Mouse (Mus musculus) CH12.LX (cell line): ENCODE measurements around the gene Nprl3. TPM values are rescaled to one million over a fixed set of nuclear protein-coding genes. Genes with fewer than 3 reads are reported as not detected.

Source experiments
- DNase-seq: peaks from one replicate; pipeline ENCODE4 v3.0.0-alpha.2; 2013; ENCODE audit errors: extremely low read depth
- H3K27ac ChIP-seq: 2 replicates; pipeline ENCODE4 v1.5.1; 2012; ENCODE audit warnings: low read depth, mild to moderate bottlenecking, control low read depth, moderate library complexity; ENCODE audit not compliant: insufficient read depth
- H3K27me3 ChIP-seq: replicated peaks from 2 replicates; pipeline ENCODE3; 2012; ENCODE audit warnings: inconsistent platforms
- H3K36me3 ChIP-seq, 2 experiments: replicated peaks in 1 of 2; 2 replicates each; pipeline versions ENCODE3 to v1.6.1; 2012; ENCODE audit warnings: inconsistent platforms in 1 of 2, low read length in 1 of 2, mild to moderate bottlenecking in 1 of 2, mixed read lengths in 1 of 2, moderate library complexity in 1 of 2; ENCODE audit not compliant: control insufficient read depth in 1 of 2, insufficient read depth in 1 of 2
- H3K4me1 ChIP-seq, 2 experiments: 2 replicates each; pipeline ENCODE4 v1.6.1; 2012; ENCODE audit warnings: inconsistent platforms in 1 of 2, moderate library complexity in 1 of 2; ENCODE audit not compliant: insufficient read depth in 2 of 2, control insufficient read depth in 1 of 2
- H3K4me2 ChIP-seq: 2 replicates; pipeline ENCODE4 v1.6.1; 2012; ENCODE audit warnings: low read depth, mild to moderate bottlenecking, control low read depth; ENCODE audit not compliant: poor library complexity, insufficient read depth, severe bottlenecking
- H3K4me3 ChIP-seq, 3 experiments: fragments of 150-350 bp in 1 of 3; sonication (generic) in 1 of 3; replicated peaks in 1 of 3; 2 replicates each; pipeline versions ENCODE3 to v1.5.1; 2011 to 2012; ENCODE audit warnings: low read depth in 2 of 3, low read length in 2 of 3, mild to moderate bottlenecking in 2 of 3, moderate library complexity in 2 of 3, control low read depth in 1 of 3, improper control_type of control experiment in 1 of 3, inconsistent platforms in 1 of 3, mixed read lengths in 1 of 3; ENCODE audit not compliant: poor library complexity in 1 of 3
- H3K79me2 ChIP-seq: replicated peaks from 2 replicates; pipeline ENCODE4 v1.6.1; 2012; ENCODE audit warnings: mild to moderate bottlenecking, moderate library complexity; ENCODE audit not compliant: control insufficient read depth, poor library complexity, insufficient read depth, severe bottlenecking; ENCODE audit errors: extremely low read depth
- H3K9ac ChIP-seq: 2 replicates; pipeline ENCODE4 v1.6.1; 2012; ENCODE audit warnings: low read depth, mild to moderate bottlenecking, control low read depth, moderate library complexity; ENCODE audit not compliant: insufficient read depth
- H3K9me3 ChIP-seq: replicated peaks from 2 replicates; pipeline ENCODE3; 2012; ENCODE audit warnings: low read length, inconsistent platforms, mixed read lengths
- BHLHE40 ChIP-seq: IDR thresholded peaks from 2 replicates; pipeline ENCODE4 v1.6.1; 2011; ENCODE audit warnings: mild to moderate bottlenecking, low read depth, low read length, improper control_type of control experiment
- CHD1 ChIP-seq: IDR thresholded peaks from 2 replicates; pipeline ENCODE4 v1.6.1; 2012; ENCODE audit warnings: low read depth, low read length, improper control_type of control experiment, inconsistent platforms
- CHD2 ChIP-seq: IDR thresholded peaks from 2 replicates; pipeline ENCODE4 v1.6.1; 2011; ENCODE audit warnings: low read length, improper control_type of control experiment
- E2F4 ChIP-seq: IDR thresholded peaks from 2 replicates; pipeline ENCODE4 v1.6.1; 2011; ENCODE audit warnings: low read depth, low read length, improper control_type of control experiment; ENCODE audit not compliant: insufficient replicate concordance
- EP300 ChIP-seq: IDR thresholded peaks from 2 replicates; pipeline ENCODE4 v1.6.1; 2011; ENCODE audit warnings: low read length, improper control_type of control experiment
- ETS1 ChIP-seq: conservative IDR thresholded peaks from 2 replicates; pipeline ENCODE4 v1.6.1; 2012; ENCODE audit warnings: low read depth, mild to moderate bottlenecking, inconsistent platforms, low read length, improper control_type of control experiment, moderate library complexity
- GABPA ChIP-seq: IDR thresholded peaks from 2 replicates; pipeline ENCODE4 v1.6.1; 2012; ENCODE audit warnings: low read depth, low read length, improper control_type of control experiment, inconsistent platforms; ENCODE audit not compliant: insufficient replicate concordance
- IRF4 ChIP-seq: IDR thresholded peaks from 2 replicates; pipeline ENCODE4 v1.6.1; 2014; ENCODE audit warnings: low read depth, mild to moderate bottlenecking, inconsistent platforms, low read length, improper control_type of control experiment
- JUN ChIP-seq: IDR thresholded peaks from 2 replicates; pipeline ENCODE4 v1.6.1; 2011; ENCODE audit warnings: low read depth, mild to moderate bottlenecking, low read length, improper control_type of control experiment, moderate library complexity; ENCODE audit not compliant: insufficient read depth
- JUND ChIP-seq: conservative IDR thresholded peaks from 2 replicates; pipeline ENCODE4 v1.6.1; 2011; ENCODE audit warnings: low read depth, low read length, improper control_type of control experiment
- MAFK ChIP-seq: IDR thresholded peaks from 2 replicates; pipeline ENCODE4 v1.6.1; 2011; ENCODE audit warnings: low read length, improper control_type of control experiment; ENCODE audit not compliant: insufficient replicate concordance
- MAX ChIP-seq: IDR thresholded peaks from 2 replicates; pipeline ENCODE4 v1.6.1; 2011; ENCODE audit warnings: low read length, improper control_type of control experiment
- MAZ ChIP-seq: IDR thresholded peaks from 2 replicates; pipeline ENCODE4 v1.6.1; 2012; ENCODE audit warnings: low read depth, mild to moderate bottlenecking, inconsistent platforms, low read length, improper control_type of control experiment, moderate library complexity
- MEF2A ChIP-seq: IDR thresholded peaks from 2 replicates; pipeline ENCODE4 v1.6.1; 2014; ENCODE audit warnings: low read depth, mild to moderate bottlenecking, inconsistent platforms, low read length, improper control_type of control experiment, borderline replicate concordance
- NELFE ChIP-seq: IDR thresholded peaks from 2 replicates; pipeline ENCODE4 v1.6.1; 2011; ENCODE audit warnings: low read depth, low read length, improper control_type of control experiment
- NRF1 ChIP-seq: IDR thresholded peaks from 2 replicates; pipeline ENCODE4 v1.6.1; 2014; ENCODE audit warnings: low read depth, mild to moderate bottlenecking, inconsistent platforms, low read length, improper control_type of control experiment, moderate library complexity
- PAX5 ChIP-seq: IDR thresholded peaks from 2 replicates; pipeline ENCODE4 v1.6.1; 2012; ENCODE audit warnings: low read length, inconsistent platforms, mixed read lengths
- POLR2A ChIP-seq: IDR thresholded peaks from 2 replicates; pipeline ENCODE4 v1.6.1; 2011; ENCODE audit warnings: low read depth, mild to moderate bottlenecking, improper control_type of control experiment, low read length
- RAD21 ChIP-seq: IDR thresholded peaks from 2 replicates; pipeline ENCODE4 v1.6.1; 2011; ENCODE audit warnings: low read depth, mild to moderate bottlenecking, low read length, improper control_type of control experiment, moderate library complexity
- RCOR1 ChIP-seq: conservative IDR thresholded peaks from 2 replicates; pipeline ENCODE4 v1.6.1; 2012; ENCODE audit warnings: low read depth, mild to moderate bottlenecking, inconsistent platforms, low read length, improper control_type of control experiment
- SIN3A ChIP-seq: IDR thresholded peaks from 2 replicates; pipeline ENCODE4 v1.6.1; 2012; ENCODE audit warnings: low read length, improper control_type of control experiment, inconsistent platforms
- SMC3 ChIP-seq: IDR thresholded peaks from 2 replicates; pipeline ENCODE4 v1.6.1; 2011; ENCODE audit warnings: low read depth, low read length, improper control_type of control experiment
- TBP ChIP-seq: conservative IDR thresholded peaks from 2 replicates; pipeline ENCODE4 v1.6.1; 2011; ENCODE audit warnings: low read depth, low read length, improper control_type of control experiment
- UBTF ChIP-seq: IDR thresholded peaks from 2 replicates; pipeline ENCODE4 v1.6.1; 2012; ENCODE audit warnings: low read depth, mild to moderate bottlenecking, inconsistent platforms, low read length, improper control_type of control experiment, moderate library complexity
- USF1 ChIP-seq: IDR thresholded peaks from 2 replicates; pipeline ENCODE4 v1.6.1; 2014; ENCODE audit warnings: low read depth, mild to moderate bottlenecking, inconsistent platforms, low read length, improper control_type of control experiment
- ZKSCAN1 ChIP-seq: IDR thresholded peaks from 2 replicates; pipeline ENCODE4 v1.6.1; 2012; ENCODE audit warnings: low read depth, inconsistent platforms, low read length, improper control_type of control experiment, borderline replicate concordance
- ZNF384 ChIP-seq: IDR thresholded peaks from 2 replicates; pipeline ENCODE4 v1.6.1; 2012; ENCODE audit warnings: low read depth, low read length, improper control_type of control experiment, inconsistent platforms
- dilution Hi-C: fragments of 300-500 bp; cut with MboI; formaldehyde crosslinking; loops from 2 replicates; pipeline ENCODE4 v1.14.3; 2020; ENCODE audit warnings: low sequenced_read_pairs; ENCODE audit not compliant: extremely low pct_unique_long_range_greater_than_20kb, extremely low pct_ligation_motif_present
- in situ Hi-C: fragments of 300-500 bp; cut with MboI; formaldehyde crosslinking; loops from 3 replicates; pipeline ENCODE4 v1.14.3; 2019; ENCODE audit warnings: low sequenced_read_pairs, low pct_ligation_motif_present, low pct_unique_long_range_greater_than_20kb, mixed read lengths
- polyA plus RNA-seq: library from polyadenylated mRNA; unstranded; fragments of >175 nt; gene quantifications from 2 replicates; pipeline ENCODE4 v1.2.1, GENCODE M21; 2012; ENCODE audit warnings: low read depth; ENCODE audit not compliant: insufficient read length
- total RNA-seq, 2 experiments: library from RNA; depleted of rRNA; stranded (reverse); fragments of 300-350 nt in 1 of 2; fragments of >200 nt in 1 of 2; gene quantifications; 2 replicates each; pipeline ENCODE4 v1.2.3; 2012 to 2014

The Nprl3 gene
- total and polyA plus RNA-seq, 3 experiments = 47.9 to 79.8 (median 51.7) TPM

DNA sequence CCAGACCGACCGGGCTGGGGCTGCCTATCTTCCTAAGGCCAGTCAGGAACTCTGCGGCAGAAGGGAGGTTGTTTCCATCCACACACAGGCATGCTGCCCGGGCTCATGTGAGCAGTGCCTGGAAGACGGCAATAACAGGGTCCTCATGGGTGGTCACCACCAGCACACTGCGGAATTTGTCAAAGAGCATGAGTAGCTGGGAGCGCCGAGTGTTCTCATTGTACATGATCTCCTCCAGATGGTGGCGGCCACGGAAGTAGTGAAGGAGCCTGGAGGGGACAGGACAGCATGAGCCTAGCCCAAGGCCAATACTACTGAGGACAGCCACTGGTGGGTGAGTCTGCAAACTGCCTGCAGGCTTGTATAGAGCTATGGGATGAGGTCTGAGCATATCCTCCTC is 34.7 kb downstream of the Nprl3 start:
- Histone ChIP-seq H3K27me3 (no peaks in the 10 kb centered on the region), H3K9me3 (no peaks in the 10 kb centered on the region), H3K36me3 (peaks cover 76 to 100% of the 10 kb centered on the region in 2 experiments), H3K4me3 (no peak overlapping the region), H3K9ac (no peak overlapping the region), H3K4me1 (peaks cover 7 to 32% of the 10 kb centered on the region in 2 experiments), H3K79me2 (no peaks in the 10 kb centered on the region), H3K4me2 (no peak overlapping the region), H3K27ac (no peak overlapping the region)
- dilution Hi-C loops (no loop called here), in situ Hi-C loops (loop anchor here (10.0 kb wide), 1 partner anchor 48 kb away; no protein-coding TSS in a partner anchor)
- TF ChIP-seq PAX5 (no peak), E2F4 (no peak), BHLHE40 (no peak), EP300 (no peak), MAX (no peak), MAZ (no peak), JUN (no peak), TBP (no peak), ETS1 (no peak), IRF4 (no peak), NRF1 (no peak), RCOR1 (no peak), UBTF (no peak), GABPA (no peak), POLR2A (no peak), CHD1 (no peak), SMC3 (no peak), SIN3A (no peak), MAFK (no peak), USF1 (no peak)
- DNase-seq = no peak

DNA sequence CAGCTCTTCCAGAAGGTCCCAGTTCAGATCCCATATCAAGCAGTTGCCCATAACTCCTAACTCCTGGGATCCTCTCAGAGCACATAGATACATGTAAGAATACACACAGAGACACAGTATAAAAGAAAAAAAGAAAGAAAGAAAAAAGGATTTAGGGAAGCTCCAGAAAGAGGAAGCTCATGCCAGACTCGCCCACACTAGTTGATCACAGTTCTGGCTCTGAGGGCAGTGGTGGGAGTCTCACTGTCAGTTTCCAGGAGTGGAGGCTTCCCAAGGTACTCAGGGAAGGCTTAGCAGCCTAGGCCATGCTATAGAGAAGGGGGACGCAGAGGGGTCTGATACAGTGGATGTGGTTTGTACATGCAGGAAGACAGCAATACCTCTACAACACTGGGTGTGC is 36.4 kb downstream of the Nprl3 start:
- Histone ChIP-seq H3K4me3 (no peak overlapping the region), H3K4me1 (peaks cover 0 to 28% of the 10 kb centered on the region in 2 experiments; a peak in 2 of 4 replicates), H3K9me3 (no peaks in the 10 kb centered on the region), H3K27me3 (no peaks in the 10 kb centered on the region), H3K27ac (no peak overlapping the region), H3K4me2 (no peak overlapping the region), H3K36me3 (peaks cover 64 to 87% of the 10 kb centered on the region in 2 experiments), H3K9ac (no peak overlapping the region), H3K79me2 (no peaks in the 10 kb centered on the region)
- in situ Hi-C loops (loop anchor here (10.0 kb wide), 1 partner anchor 46 kb away; no protein-coding TSS in a partner anchor), dilution Hi-C loops (no loop called here)
- TF ChIP-seq CHD2 (no peak), MEF2A (no peak), ZKSCAN1 (no peak), MAZ (no peak), NELFE (no peak), GABPA (no peak), RAD21 (no peak), PAX5 (no peak), POLR2A (no peak), JUN (no peak), JUND (no peak), ZNF384 (no peak), NRF1 (no peak)
- DNase-seq = no peak
